In the genomic region with DNA sequence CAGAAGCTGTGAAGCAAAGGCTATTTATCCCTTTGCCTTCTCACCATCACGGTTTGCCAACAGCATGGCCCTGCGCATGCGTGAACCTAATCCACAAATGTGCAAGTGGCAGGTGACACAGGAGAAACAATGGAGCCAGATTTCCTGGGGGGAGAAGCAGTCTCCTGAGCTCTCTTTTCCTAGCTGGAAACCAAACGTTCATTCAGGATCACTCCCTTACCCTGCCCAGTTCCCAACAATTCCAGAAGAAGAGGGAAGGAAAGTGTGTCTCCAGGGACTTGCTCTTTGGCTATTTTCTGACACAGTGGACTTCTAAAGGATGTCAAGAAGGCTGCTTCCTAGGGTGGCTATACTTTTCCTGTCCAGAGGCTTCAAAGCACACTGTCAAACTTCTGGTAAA, we compare ENCODE assay signal across 18 mouse cellular contexts. TPM values are rescaled to one million over a fixed set of nuclear protein-coding genes. Genes with fewer than 3 reads are reported as not detected.
DNase-seq lines count a peak whose midpoint lies in the region; ATAC-seq and TF ChIP-seq lines count a peak whose summit lies in the region.
"Had no signal": no experiment of that assay in that cellular context is flagged by ENCODE, and none has a peak within 500 bp of the region (broad histone marks: within the 10 kb centered on the region; RNA-seq: fewer than 3 reads in every experiment).

No protein-coding gene starts in this region.

- H3K4me1 ChIP-seq in heart, adult 2 months (ENCODE audit: control insufficient read depth, insufficient read depth, low read length) = peaks cover 11% of the 10 kb centered on the region
- peaks cover 19% of the 10 kb centered on the region for H3K4me1 ChIP-seq in heart, embryonic 11.5 days (ENCODE audit: control insufficient read depth, insufficient read depth, low read length)
- H3K4me1 ChIP-seq in cortical plate, adult 2 months (ENCODE audit: control insufficient read depth, insufficient read depth, low read length) = no peaks in the 10 kb centered on the region
- peaks cover 20% of the 10 kb centered on the region for H3K4me1 ChIP-seq in heart, embryonic 13.5 days
- no peaks in the 10 kb centered on the region for H3K4me1 ChIP-seq in midbrain, postnatal 0 days (ENCODE audit: insufficient read depth, low read length)
- H3K4me1 ChIP-seq in neural tube, embryonic 15.5 days = no peaks in the 10 kb centered on the region
- H3K4me1 ChIP-seq: limb, embryonic 15.5 days; liver, embryonic 15.5 days; neural tube, embryonic 13.5 days had no signal

- TF ChIP-seq CTCF in heart, adult 2 months (IDR thresholded peaks at IDR 0.05) = no peak
- no peak for TF ChIP-seq CTCF in cortical plate, adult 2 months (IDR thresholded peaks at IDR 0.05; ENCODE audit: extremely low read depth, insufficient read depth, low read length)
- no peak for TF ChIP-seq CTCF in midbrain, postnatal 0 days (IDR thresholded peaks at IDR 0.05)

- intact Hi-C loops in heart, adult 2 months (cut with DNase I) = loop anchor here (2.0 kb wide), 1 partner anchor 58 kb away; no protein-coding TSS in a partner anchor

- H3K27ac ChIP-seq in heart, adult 2 months = peak overlapping the region; percentile 85
- H3K27ac ChIP-seq in heart, embryonic 11.5 days (ENCODE audit: low read depth, low read length) = no peak overlapping the region
- H3K27ac ChIP-seq in cortical plate, adult 2 months (ENCODE audit: insufficient read depth, low read length) = peak overlapping the region; percentile 53; the same call in 1 of the 2 replicates
- H3K27ac ChIP-seq in heart, embryonic 13.5 days (replicated peaks) = 0 out of 2 replicates have a peak overlapping the region, but pooled peaks have one; percentile 15
- H3K27ac ChIP-seq in midbrain, postnatal 0 days (ENCODE audit: low read depth, low read length) = no peak overlapping the region
- no peak overlapping the region for H3K27ac ChIP-seq in neural tube, embryonic 15.5 days (replicated peaks)
- H3K27ac ChIP-seq: hindbrain, embryonic 14.5 days; limb, embryonic 15.5 days; liver, embryonic 15.5 days; neural tube, embryonic 13.5 days had no signal

- no peaks in the 10 kb centered on the region for H3K27me3 ChIP-seq in heart, adult 2 months (ENCODE audit: control insufficient read depth, insufficient read depth, low read length)
- no peaks in the 10 kb centered on the region for H3K27me3 ChIP-seq in heart, embryonic 11.5 days (ENCODE audit: control insufficient read depth, insufficient read depth, low read length)
- H3K27me3 ChIP-seq in heart, embryonic 13.5 days (replicated peaks) = no peaks in the 10 kb centered on the region
- H3K27me3 ChIP-seq in midbrain, postnatal 0 days (ENCODE audit: insufficient read depth, low read length) = no peaks in the 10 kb centered on the region
- H3K27me3 ChIP-seq in neural tube, embryonic 15.5 days (replicated peaks) = no peaks in the 10 kb centered on the region
- H3K27me3 ChIP-seq: limb, embryonic 15.5 days; liver, embryonic 15.5 days; neural tube, embryonic 13.5 days had no signal

- no peaks in the 10 kb centered on the region for H3K9me3 ChIP-seq in heart, embryonic 11.5 days (replicated peaks; ENCODE audit: control insufficient read depth, low read length)
- no peaks in the 10 kb centered on the region for H3K9me3 ChIP-seq in heart, embryonic 13.5 days
- no peaks in the 10 kb centered on the region for H3K9me3 ChIP-seq in midbrain, postnatal 0 days (ENCODE audit: low read length)
- H3K9me3 ChIP-seq in neural tube, embryonic 15.5 days (replicated peaks) = no peaks in the 10 kb centered on the region
- H3K9me3 ChIP-seq: limb, embryonic 15.5 days; liver, embryonic 15.5 days; neural tube, embryonic 13.5 days had no signal

- no peak overlapping the region for H3K9ac ChIP-seq in heart, adult 2 months (ENCODE audit: low read depth, low read length)
- H3K9ac ChIP-seq in heart, embryonic 11.5 days (ENCODE audit: low read depth, low read length) = no peak overlapping the region
- H3K9ac ChIP-seq in heart, embryonic 13.5 days = no peak overlapping the region
- no peak overlapping the region for H3K9ac ChIP-seq in midbrain, postnatal 0 days (replicated peaks; ENCODE audit: low read length, poor library complexity, severe bottlenecking)
- no peak overlapping the region for H3K9ac ChIP-seq in neural tube, embryonic 15.5 days (replicated peaks)
- H3K9ac ChIP-seq: hindbrain, embryonic 14.5 days; limb, embryonic 15.5 days; liver, embryonic 15.5 days; neural tube, embryonic 13.5 days had no signal

- H3K4me2 ChIP-seq in heart, embryonic 11.5 days = no peak overlapping the region
- H3K4me2 ChIP-seq in heart, embryonic 13.5 days = no peak overlapping the region
- no peak overlapping the region for H3K4me2 ChIP-seq in midbrain, postnatal 0 days (ENCODE audit: low read depth, low read length, poor library complexity, severe bottlenecking)
- H3K4me2 ChIP-seq in neural tube, embryonic 15.5 days = no peak overlapping the region
- H3K4me2 ChIP-seq: hindbrain, embryonic 14.5 days; limb, embryonic 15.5 days; liver, embryonic 15.5 days; midbrain, embryonic 11.5 days; neural tube, embryonic 13.5 days had no signal

- H3K36me3 ChIP-seq in heart, adult 2 months (ENCODE audit: control insufficient read depth, insufficient read depth, low read length) = peaks cover 26% of the 10 kb centered on the region
- peaks cover 14% of the 10 kb centered on the region for H3K36me3 ChIP-seq in heart, embryonic 11.5 days (ENCODE audit: control insufficient read depth, insufficient read depth, low read length)
- peaks cover 68% of the 10 kb centered on the region for H3K36me3 ChIP-seq in heart, embryonic 13.5 days
- peaks cover 34% of the 10 kb centered on the region for H3K36me3 ChIP-seq in midbrain, postnatal 0 days (ENCODE audit: insufficient read depth, low read length)
- H3K36me3 ChIP-seq in neural tube, embryonic 15.5 days = peaks cover 55% of the 10 kb centered on the region

- WGBS in heart, adult 2 months = 45% methylated on average over 4 of the region's 4 CpGs
- 73% methylated on average over 4 of the region's 4 CpGs for WGBS in heart, embryonic 11.5 days (ENCODE audit: insufficient replicate concordance)
- whole genome bisulfite sequencing in heart, embryonic 13.5 days = 66% methylated on average over 4 of the region's 4 CpGs
- WGBS in midbrain, postnatal 0 days = 85% methylated on average over 4 of the region's 4 CpGs
- WGBS in neural tube, embryonic 15.5 days = 76% methylated on average over 4 of the region's 4 CpGs

- ATAC-seq in heart, embryonic 11.5 days (replicated peaks; ENCODE audit: insufficient number of reproducible peaks, low FRiP score, low TSS enrichment) = no peak
- ATAC-seq in heart, embryonic 13.5 days (ENCODE audit: extremely low read depth, insufficient number of reproducible peaks, low FRiP score, low TSS enrichment) = no peak
- ATAC-seq in midbrain, postnatal 0 days (ENCODE audit: low FRiP score) = no peak
- ATAC-seq in neural tube, embryonic 15.5 days (ENCODE audit: low FRiP score) = no peak

- no peak for TF ChIP-seq POLR2A in heart, adult 2 months (IDR thresholded peaks at IDR 0.05; ENCODE audit: insufficient read depth, low read depth, low read length)
- no peak for TF ChIP-seq POLR2A in cortical plate, adult 2 months (IDR thresholded peaks at IDR 0.05; ENCODE audit: extremely low read depth, insufficient read depth, low read length)

- no peaks in the 10 kb centered on the region for H3K79me2 ChIP-seq in heart, adult 2 months (replicated peaks; ENCODE audit: control insufficient read depth, insufficient read depth, low read length)

- H3K4me3 ChIP-seq in heart, adult 2 months = no peak overlapping the region
- H3K4me3 ChIP-seq in heart, embryonic 11.5 days (ENCODE audit: low read depth, low read length) = no peak overlapping the region
- no peak overlapping the region for H3K4me3 ChIP-seq in cortical plate, adult 2 months (ENCODE audit: insufficient read depth, low read length)
- H3K4me3 ChIP-seq in heart, embryonic 13.5 days = no peak overlapping the region
- no peak overlapping the region for H3K4me3 ChIP-seq in midbrain, postnatal 0 days (ENCODE audit: low read depth, low read length)
- no peak overlapping the region for H3K4me3 ChIP-seq in neural tube, embryonic 15.5 days (replicated peaks)
- H3K4me3 ChIP-seq: limb, embryonic 15.5 days; liver, embryonic 15.5 days; neural tube, embryonic 13.5 days had no signal

- peak; percentile 40 to 59 for DNase-seq in heart, adult 2 months
- peak; percentile 26 to 61 for DNase-seq in kidney, adult 8-10 months
- DNase-seq in midbrain, postnatal 0 days (ENCODE audit: low spot score) = no peak
- DNase-seq in urinary bladder, adult 18-20 months (ENCODE audit: low spot score in 2 of 2) = no peak
- DNase-seq: adrenal gland, postnatal 10 days; cerebellum, adult 11-12 months; cerebellum, postnatal 14 days; embryo, embryonic 11 days; thymus, postnatal 36 days had no signal

- TF ChIP-seq EP300 in heart, adult 2 months (IDR thresholded peaks at IDR 0.05; ENCODE audit: insufficient read depth, low read depth, low read length) = no peak

RNA-seq across cellular contexts. Expression of a gene that starts 37.8 kb away (rescaled TPM):
- total RNA-seq in heart, adult 2 months (2021) = 10 to 100 TPM; 26.1 to 27.1 TPM
- 12.9 and 22.1 TPM in 2 replicates for polyA plus RNA-seq in heart, adult 2 months (2012; rRNA removed)
- 15.0 and 19.0 TPM in 2 replicates for polyA plus RNA-seq in heart, embryonic 11.5 days (2014; fragmentation: Nextera tagmentation; extraction: Ambion mirVana)
- 30.8 and 31.9 TPM in 2 replicates for polyA plus RNA-seq in cortical plate, adult 2 months (2012; rRNA removed)
- 12.6 and 14.4 TPM in 2 replicates for polyA plus RNA-seq in heart, embryonic 13.5 days (2015; fragmentation: Nextera tagmentation; extraction: Ambion mirVana)
- 26.5 and 33.7 TPM in 2 replicates for total RNA-seq in midbrain, postnatal 0 days (2014; rRNA removed)
- 17.6 and 17.7 TPM in 2 replicates for polyA plus RNA-seq in midbrain, postnatal 0 days (2015; fragmentation: Nextera tagmentation; extraction: Ambion mirVana)
- polyA plus RNA-seq in neural tube, embryonic 15.5 days (2015; fragmentation: Nextera tagmentation; extraction: Ambion mirVana) = 21.9 TPM in 2 replicates

Comparison
In these comparisons a context has a peak if more than half of its experiments do, and no peak if none do; other contexts are left out.
1. H3K27ac ChIP-seq: peak in heart, adult 2 months (single experiment), cortical plate, adult 2 months (single experiment) and heart, embryonic 13.5 days (single experiment); none in heart, embryonic 11.5 days (single experiment), midbrain, postnatal 0 days (single experiment) and neural tube, embryonic 15.5 days (single experiment).
2. DNase-seq: peak in heart, adult 2 months (2 of 2) and kidney, adult 8-10 months (2 of 2); none in midbrain, postnatal 0 days (single experiment) and urinary bladder, adult 18-20 months (0 of 2).